Mouse (Mus musculus) spleen, adult 12 weeks (tissue): ENCODE results near the gene Lamc1.

Experiments used
- DNase-seq: peaks from one replicate; pipeline ENCODE4 v3.0.0; 2022; ENCODE audit warnings: low spot score

Gene Lamc1

GRCm38 (mm10) chr1:153265066-153265465, 67.5 kb downstream of the Lamc1 start:
- DNase-seq, result no peak

- no peak for DNase-seq
Observed at GRCm38 (mm10) chr1:153259752-153260300, 72.8 kb downstream of the Lamc1 start.

GRCm38 (mm10) chr1:153252540-153253210, 79.9 kb downstream of the Lamc1 start:
- DNase-seq, result no peak

- no peak for DNase-seq
Observed at GRCm38 (mm10) chr1:153251590-153252206, 80.9 kb downstream of the Lamc1 start.

GRCm38 (mm10) chr1:153241346-153241745, 91.2 kb downstream of the Lamc1 start:
- no peak for DNase-seq

- DNase-seq, result no peak
Observed at GRCm38 (mm10) chr1:153235576-153235975, 97.0 kb downstream of the Lamc1 start.

- no peak for DNase-seq
Observed at GRCm38 (mm10) chr1:153231681-153232080, 100.9 kb downstream of the Lamc1 start.

GRCm38 (mm10) chr1:153227916-153228315, 104.7 kb downstream of the Lamc1 start:
- DNase-seq, result no peak

GRCm38 (mm10) chr1:153227096-153227495, 105.5 kb downstream of the Lamc1 start:
- DNase-seq, result no peak

GRCm38 (mm10) chr1:153225786-153226725, 106.5 kb downstream of the Lamc1 start:
- no peak for DNase-seq

- no peak for DNase-seq
Observed at GRCm38 (mm10) chr1:153224331-153224730, 108.3 kb downstream of the Lamc1 start.

- no peak for DNase-seq
Observed at GRCm38 (mm10) chr1:153219376-153219775, 113.2 kb downstream of the Lamc1 start.

- DNase-seq, result no peak
Observed at GRCm38 (mm10) chr1:153216516-153216915, 116.1 kb downstream of the Lamc1 start.

- no peak for DNase-seq
Observed at GRCm38 (mm10) chr1:153215676-153216075, 116.9 kb downstream of the Lamc1 start.

GRCm38 (mm10) chr1:153210992-153211391, 121.6 kb downstream of the Lamc1 start:
- no peak for DNase-seq

GRCm38 (mm10) chr1:153210198-153210597, 122.4 kb downstream of the Lamc1 start:
- DNase-seq, result no peak

GRCm38 (mm10) chr1:153202195-153202594, 130.4 kb downstream of the Lamc1 start:
- no peak for DNase-seq

GRCm38 (mm10) chr1:153201448-153201847, 131.1 kb downstream of the Lamc1 start:
- no peak for DNase-seq

GRCm38 (mm10) chr1:153197316-153197850, 135.2 kb downstream of the Lamc1 start:
- DNase-seq, result no peak

GRCm38 (mm10) chr1:153192945-153193344, 139.6 kb downstream of the Lamc1 start:
- no peak for DNase-seq

- DNase-seq, result no peak
Observed at GRCm38 (mm10) chr1:153192379-153192778, 140.2 kb downstream of the Lamc1 start.

GRCm38 (mm10) chr1:153191943-153192329, 140.7 kb downstream of the Lamc1 start:
- DNase-seq, result no peak
